ENCODE assay signal across 21 mouse cellular contexts in the genomic region with DNA sequence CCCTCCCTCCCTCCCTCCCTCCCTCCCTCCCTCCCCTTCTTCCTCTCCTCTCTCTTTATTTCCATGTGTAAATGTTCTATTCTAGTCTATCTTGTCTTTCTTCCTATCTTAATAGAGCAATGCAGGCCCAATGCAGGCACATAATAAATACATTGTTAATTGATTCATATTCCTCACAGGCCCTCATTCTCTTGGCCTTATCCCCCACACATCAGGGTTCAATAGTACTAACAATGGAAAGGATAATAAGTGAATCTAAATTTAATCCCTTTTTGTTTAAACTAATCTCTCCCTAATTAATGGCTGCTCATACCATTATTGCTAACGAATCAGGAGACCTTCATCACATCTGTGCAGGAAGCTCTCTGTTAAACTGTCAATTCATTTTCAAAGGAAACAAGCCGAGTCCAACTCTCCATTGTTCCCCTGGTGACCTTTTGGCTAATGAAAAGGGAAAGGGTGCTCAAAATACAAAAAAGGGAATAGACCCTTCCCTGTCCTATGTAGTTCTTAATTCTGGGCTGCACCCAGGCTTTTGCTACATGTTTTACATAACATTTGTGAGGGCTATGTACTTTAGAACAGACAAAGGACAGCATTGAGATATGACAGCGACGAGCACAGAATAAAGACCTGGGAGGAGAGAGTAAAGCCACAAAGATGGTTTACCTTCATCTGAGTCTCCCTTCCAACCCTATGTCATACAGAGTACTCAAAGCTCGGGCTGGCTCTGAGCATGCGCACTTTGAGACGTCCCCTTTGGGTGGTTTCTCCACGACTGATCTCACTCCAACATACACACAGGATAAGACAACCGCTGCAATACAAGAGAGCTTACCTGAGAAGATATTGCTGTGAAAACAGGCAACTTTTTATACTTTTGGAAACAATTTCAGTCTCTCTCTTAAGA.
DNase-seq lines count a peak whose midpoint lies in the region; ATAC-seq and TF ChIP-seq lines count a peak whose summit lies in the region.
"Had no signal": no experiment of that assay in that cellular context is flagged by ENCODE, and none has a peak within 500 bp of the region (broad histone marks: within the 10 kb centered on the region; RNA-seq: fewer than 3 reads in every experiment).

No protein-coding gene starts in this region.

- no peak overlapping the region for H3K4me2 ChIP-seq in hindbrain, embryonic 12.5 days (replicated peaks)
- no peak overlapping the region for H3K4me2 ChIP-seq in hindbrain, embryonic 16.5 days (ENCODE audit: low read length)
- H3K4me2 ChIP-seq in hindbrain, embryonic 14.5 days (replicated peaks), result no peak overlapping the region
- H3K4me2 ChIP-seq: embryonic facial prominence, embryonic 13.5 days; hindbrain, embryonic 15.5 days; kidney, embryonic 15.5 days; limb, embryonic 12.5 days; liver, embryonic 12.5 days had no signal

- no peaks in the 10 kb centered on the region for H3K9me3 ChIP-seq in hindbrain, embryonic 12.5 days (replicated peaks)
- H3K9me3 ChIP-seq in hindbrain, embryonic 16.5 days (ENCODE audit: control insufficient read depth, low read length), result no peaks in the 10 kb centered on the region
- H3K9me3 ChIP-seq in hindbrain, embryonic 14.5 days (ENCODE audit: control insufficient read depth, low read length), result no peaks in the 10 kb centered on the region
- H3K9me3 ChIP-seq: embryonic facial prominence, embryonic 13.5 days; heart, embryonic 10.5 days; hindbrain, embryonic 15.5 days; kidney, embryonic 15.5 days; limb, embryonic 12.5 days; liver, embryonic 12.5 days; megakaryocyte, embryonic 14.5 days had no signal

- no peaks in the 10 kb centered on the region for H3K36me3 ChIP-seq in hindbrain, embryonic 12.5 days
- H3K36me3 ChIP-seq in hindbrain, embryonic 16.5 days (ENCODE audit: control insufficient read depth, insufficient read depth, low read length), result no peaks in the 10 kb centered on the region
- no peaks in the 10 kb centered on the region for H3K36me3 ChIP-seq in hindbrain, embryonic 14.5 days (replicated peaks; ENCODE audit: control insufficient read depth, insufficient read depth)
- H3K36me3 ChIP-seq: embryonic facial prominence, embryonic 13.5 days; heart, embryonic 10.5 days; hindbrain, embryonic 15.5 days; kidney, embryonic 15.5 days; limb, embryonic 12.5 days; liver, embryonic 12.5 days had no signal

- no peak for TF ChIP-seq POLR2A in brain, embryonic 14.5 days (IDR thresholded peaks at IDR 0.05; ENCODE audit: borderline replicate concordance, extremely low read depth, insufficient read depth, insufficient read length, poor library complexity, severe bottlenecking)

- no peak overlapping the region for H3K4me3 ChIP-seq in hindbrain, embryonic 12.5 days
- H3K4me3 ChIP-seq in hindbrain, embryonic 16.5 days (ENCODE audit: low read length), result no peak overlapping the region
- no peak overlapping the region for H3K4me3 ChIP-seq in hindbrain, embryonic 14.5 days (replicated peaks; ENCODE audit: low read length)
- H3K4me3 ChIP-seq: embryonic facial prominence, embryonic 13.5 days; heart, embryonic 10.5 days; hindbrain, embryonic 15.5 days; kidney, embryonic 15.5 days; limb, embryonic 12.5 days; liver, embryonic 12.5 days; megakaryocyte, embryonic 14.5 days had no signal

- H3K27me3 ChIP-seq in hindbrain, embryonic 12.5 days, result no peaks in the 10 kb centered on the region
- H3K27me3 ChIP-seq in hindbrain, embryonic 16.5 days (replicated peaks; ENCODE audit: control insufficient read depth, insufficient read depth, low read length), result no peaks in the 10 kb centered on the region
- no peaks in the 10 kb centered on the region for H3K27me3 ChIP-seq in hindbrain, embryonic 14.5 days (ENCODE audit: control insufficient read depth, insufficient read depth, low read length)
- H3K27me3 ChIP-seq: embryonic facial prominence, embryonic 13.5 days; hindbrain, embryonic 15.5 days; kidney, embryonic 15.5 days; limb, embryonic 12.5 days; liver, embryonic 12.5 days; megakaryocyte, embryonic 14.5 days had no signal

- DNase-seq in Muller cell, postnatal 12 days (ENCODE audit: inconsistent ontology term), result peak; percentile 16
- DNase-seq in brain, embryonic 14.5 days (ENCODE audit: low read depth), result peak; percentile 46
- no peak for DNase-seq in hindbrain, embryonic 14.5 days (ENCODE audit: low spot score)
- DNase-seq in gastrocnemius, postnatal 36 days, result no peak
- DNase-seq in frontal cortex, postnatal 10 days (ENCODE audit: low spot score in 2 of 2), result no peak
- DNase-seq: adrenal gland, postnatal 25 days; cerebellum, adult 11-12 months; cerebellum, postnatal 25 days; kidney, postnatal 4 days; lung, adult 2 months; thymus, postnatal 14 days had no signal

- H3K9ac ChIP-seq in hindbrain, embryonic 12.5 days, result no peak overlapping the region
- no peak overlapping the region for H3K9ac ChIP-seq in hindbrain, embryonic 16.5 days (ENCODE audit: low read depth, low read length)
- no peak overlapping the region for H3K9ac ChIP-seq in hindbrain, embryonic 14.5 days
- H3K9ac ChIP-seq: embryonic facial prominence, embryonic 13.5 days; hindbrain, embryonic 15.5 days; kidney, embryonic 15.5 days; limb, embryonic 12.5 days; liver, embryonic 12.5 days had no signal

- ATAC-seq in hindbrain, embryonic 12.5 days (ENCODE audit: low FRiP score), result peak; percentile 46; the same call in 1 of the 2 replicates
- no peak for ATAC-seq in hindbrain, embryonic 16.5 days
- peak; percentile 24; the same call in 1 of the 2 replicates for ATAC-seq in hindbrain, embryonic 14.5 days (ENCODE audit: low FRiP score)
- ATAC-seq: intestine, postnatal 0 days; liver, embryonic 12.5 days had no signal

- H3K27ac ChIP-seq in hindbrain, embryonic 12.5 days, result no peak overlapping the region
- H3K27ac ChIP-seq in hindbrain, embryonic 16.5 days (ENCODE audit: low read depth, low read length), result no peak overlapping the region
- no peak overlapping the region for H3K27ac ChIP-seq in hindbrain, embryonic 14.5 days
- H3K27ac ChIP-seq: embryonic facial prominence, embryonic 13.5 days; heart, embryonic 10.5 days; hindbrain, embryonic 15.5 days; kidney, embryonic 15.5 days; limb, embryonic 12.5 days; liver, embryonic 12.5 days had no signal

- WGBS in hindbrain, embryonic 12.5 days, result 65% methylated on average over 9 of the region's 9 CpGs
- 57% methylated on average over 9 of the region's 9 CpGs for WGBS in hindbrain, embryonic 16.5 days
- 50% methylated on average over 9 of the region's 9 CpGs for WGBS in hindbrain, embryonic 14.5 days

- intact Hi-C loops in gastrocnemius, postnatal 36 days (cut with DNase I), result no loop called here

- TF ChIP-seq CTCF in brain, embryonic 14.5 days (IDR thresholded peaks at IDR 0.05; ENCODE audit: borderline replicate concordance, extremely low read depth, insufficient read depth, insufficient read length), result no peak

- no peaks in the 10 kb centered on the region for H3K4me1 ChIP-seq in hindbrain, embryonic 12.5 days
- no peaks in the 10 kb centered on the region for H3K4me1 ChIP-seq in hindbrain, embryonic 16.5 days (ENCODE audit: control insufficient read depth, insufficient read depth, low read depth, low read length)
- H3K4me1 ChIP-seq in hindbrain, embryonic 14.5 days (replicated peaks; ENCODE audit: control insufficient read depth, insufficient read depth, low read length), result no peaks in the 10 kb centered on the region; the same call in 1 of the 2 replicates
- H3K4me1 ChIP-seq: embryonic facial prominence, embryonic 13.5 days; heart, embryonic 10.5 days; hindbrain, embryonic 15.5 days; kidney, embryonic 15.5 days; liver, embryonic 12.5 days; megakaryocyte, embryonic 14.5 days had no signal

Comparison
In these comparisons a context has a peak if more than half of its experiments do, and no peak if none do; other contexts are left out.
1. DNase-seq: peak in Muller cell, postnatal 12 days (single experiment) and brain, embryonic 14.5 days (single experiment); none in hindbrain, embryonic 14.5 days (single experiment), gastrocnemius, postnatal 36 days (0 of 2) and frontal cortex, postnatal 10 days (0 of 2).